Comparison of ENCODE assay signal across 10 mouse cellular contexts in the genomic region with DNA sequence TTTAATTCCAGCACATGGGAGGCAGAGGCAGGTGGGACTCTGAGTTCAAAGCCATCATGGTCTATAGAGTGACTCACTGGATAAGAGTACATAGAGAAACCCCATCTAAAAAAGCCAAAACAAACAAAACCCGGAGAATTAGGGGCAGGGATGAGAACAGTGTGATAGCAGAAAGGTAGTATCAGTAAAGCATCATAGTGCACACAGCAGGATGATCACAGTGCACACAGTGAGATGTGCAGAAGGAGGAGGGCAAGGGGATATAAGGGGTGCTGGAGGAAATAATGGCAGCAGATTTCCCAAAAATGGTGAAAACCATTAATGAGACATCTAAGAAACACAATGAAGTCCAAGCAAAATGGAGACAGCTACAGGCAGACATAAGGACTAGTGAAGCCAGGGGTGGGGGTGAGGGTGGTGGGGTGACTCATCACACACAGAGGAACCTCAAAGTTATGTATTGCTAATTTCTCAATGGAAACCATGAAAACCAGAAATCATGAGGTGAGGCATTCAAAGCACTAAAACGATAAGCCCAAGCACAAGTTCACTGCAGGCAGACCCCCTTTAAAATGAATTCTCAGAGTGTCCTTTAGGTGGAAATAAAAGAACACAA. TPM values are rescaled to one million over a fixed set of nuclear protein-coding genes. Genes with fewer than 3 reads are reported as not detected.
"Had no signal": no experiment of that assay in that cellular context is flagged by ENCODE, and none has a peak within 500 bp of the region (broad histone marks: within the 10 kb centered on the region; RNA-seq: fewer than 3 reads in every experiment).

No protein-coding gene starts in this region.

RNA-seq across cellular contexts. Expression of a gene that starts 27.5 kb away (rescaled TPM):
- total RNA-seq: layer of hippocampus, postnatal 25 days; left cerebral cortex, adult 2 months; midbrain, postnatal 0 days had no signal
- polyA plus RNA-seq: limb, embryonic 10.5 days; liver, embryonic 13.5 days; lung, embryonic 15.5 days; midbrain, embryonic 13.5 days; midbrain, postnatal 0 days; neural tube, embryonic 14.5 days; spleen, adult 2 months; stomach, embryonic 16.5 days had no signal
